Mouse (Mus musculus): ENCODE measurements around the gene Hist2h4.
"Not testable (repeated sequence)": the region's sequence is repeated elsewhere in the genome, so short reads cannot be mapped to it uniquely, and the experiment has no call there.

Hist2h4 gene

GRCm38 (mm10) chr3:96247356-96248140 lies 15.6 kb downstream of the Hist2h4 start:
- peak in 1 of 2 experiments; percentile 25 for DNase-seq (ENCODE audit: low spot score in 2 of 2)

DNA sequence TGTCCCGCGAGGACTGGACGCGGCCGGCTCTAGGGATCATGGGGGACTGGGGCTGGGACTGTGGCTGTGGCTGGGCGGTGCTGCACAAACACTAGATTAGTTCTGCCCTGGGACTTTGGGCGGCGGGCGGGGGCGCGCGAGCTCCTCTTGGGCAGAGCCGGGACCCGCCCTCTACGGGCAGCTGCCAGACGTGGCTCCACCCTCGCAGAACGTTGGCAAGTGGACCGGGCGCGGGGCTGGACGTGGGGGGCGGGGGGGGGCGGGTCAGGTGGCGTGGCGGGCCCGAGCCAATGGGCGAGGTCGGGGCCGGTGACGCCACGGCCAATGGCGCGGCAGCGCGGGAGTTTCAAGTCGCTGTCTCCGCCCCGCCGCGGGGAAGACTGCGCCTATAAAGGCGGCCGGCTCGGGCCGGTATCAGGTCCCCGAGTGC lies 16.7 kb downstream of the Hist2h4 start, which contains the start of gene Hist2h3c1:
Gene Hist2h3c1 (plus strand): TSS at position 259 of the 430 bp plus-strand sequence.
- DNase-seq (ENCODE audit: low spot score in 2 of 2), result not testable (repeated sequence)

DNA sequence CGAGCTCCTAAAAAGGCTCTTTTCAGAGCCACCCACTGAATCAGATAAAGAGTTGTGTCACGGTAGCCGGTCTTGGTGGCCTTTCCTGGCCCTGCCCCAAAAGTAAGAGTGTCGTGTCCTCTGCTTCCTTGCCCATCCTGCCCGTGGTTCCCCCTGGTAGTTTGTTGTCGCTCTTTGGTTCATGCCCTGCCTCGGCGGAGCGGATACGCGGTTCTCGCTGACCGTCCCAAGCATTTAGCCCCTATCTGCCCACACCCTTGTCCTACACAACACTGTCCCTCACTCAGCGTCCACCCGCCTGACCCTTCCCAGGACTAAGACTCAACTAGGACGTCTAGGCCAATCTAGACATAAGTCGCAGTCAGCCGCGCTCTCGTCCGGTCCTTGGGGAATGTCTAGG lies 17.1 kb downstream of the Hist2h4 start:
- peak in 1 of 2 experiments; percentile 51 for DNase-seq (ENCODE audit: low spot score in 2 of 2)

DNA sequence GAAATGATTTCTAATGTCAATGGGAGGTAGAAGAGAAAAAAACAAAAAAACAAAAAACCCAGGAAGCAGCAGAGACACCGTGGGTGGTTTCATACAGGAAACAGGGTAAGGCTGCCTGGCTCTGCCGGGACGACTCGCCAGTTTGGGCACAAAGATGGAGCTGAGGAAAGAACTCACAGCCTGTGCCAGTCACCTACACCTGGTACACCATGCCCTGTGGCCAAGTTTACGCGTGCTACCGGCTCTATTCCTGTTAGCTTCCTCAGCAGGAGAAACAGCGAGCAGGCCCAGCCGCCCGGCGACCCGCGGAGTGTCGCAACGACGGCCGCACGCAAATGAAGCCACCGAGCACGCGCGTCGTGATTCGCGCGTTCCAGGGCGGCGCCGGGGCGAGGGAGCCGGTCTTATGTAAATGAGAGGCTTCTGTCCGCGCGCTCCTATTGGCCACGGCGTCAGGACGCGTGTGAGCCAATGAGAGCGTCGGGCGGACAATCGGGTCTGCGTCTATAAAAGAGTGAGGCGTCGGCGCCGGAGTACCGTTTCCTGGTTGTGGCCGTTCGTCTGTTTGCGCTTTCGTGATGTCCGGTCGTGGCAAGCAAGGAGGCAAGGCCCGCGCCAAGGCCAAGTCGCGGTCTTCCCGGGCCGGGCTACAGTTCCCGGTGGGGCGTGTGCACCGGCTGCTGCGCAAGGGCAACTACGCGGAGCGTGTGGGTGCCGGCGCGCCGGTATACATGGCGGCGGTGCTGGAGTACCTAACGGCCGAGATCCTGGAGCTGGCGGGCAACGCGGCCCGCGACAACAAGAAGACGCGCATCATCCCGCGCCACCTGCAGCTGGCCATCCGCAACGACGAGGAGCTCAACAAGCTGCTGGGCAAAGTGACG lies 17.9 kb downstream of the Hist2h4 start, which contains the start of gene Hist2h2aa1:
Gene Hist2h2aa1 (plus strand): TSS at position 495 of the 884 bp plus-strand sequence.
- DNase-seq (ENCODE audit: low spot score in 2 of 2), result peak; percentile 86 to 93

GRCm38 (mm10) chr3:96243921-96244572 lies 19.1 kb downstream of the Hist2h4 start:
- DNase-seq (ENCODE audit: low spot score in 2 of 2), result peak in 1 of 2 experiments; percentile 30

- no peak for DNase-seq (ENCODE audit: low spot score in 2 of 2)
Observed at GRCm38 (mm10) chr3:96240799-96241197, 22.3 kb downstream of the Hist2h4 start.

- DNase-seq (ENCODE audit: low spot score in 2 of 2), result peak; percentile 96 to 100
Observed at GRCm38 (mm10) chr3:96239949-96240798, 22.9 kb downstream of the Hist2h4 start, which contains the start of gene Hist2h2aa2. Gene Hist2h2aa2, minus strand, starts transcription at chr3:96240276.

DNA sequence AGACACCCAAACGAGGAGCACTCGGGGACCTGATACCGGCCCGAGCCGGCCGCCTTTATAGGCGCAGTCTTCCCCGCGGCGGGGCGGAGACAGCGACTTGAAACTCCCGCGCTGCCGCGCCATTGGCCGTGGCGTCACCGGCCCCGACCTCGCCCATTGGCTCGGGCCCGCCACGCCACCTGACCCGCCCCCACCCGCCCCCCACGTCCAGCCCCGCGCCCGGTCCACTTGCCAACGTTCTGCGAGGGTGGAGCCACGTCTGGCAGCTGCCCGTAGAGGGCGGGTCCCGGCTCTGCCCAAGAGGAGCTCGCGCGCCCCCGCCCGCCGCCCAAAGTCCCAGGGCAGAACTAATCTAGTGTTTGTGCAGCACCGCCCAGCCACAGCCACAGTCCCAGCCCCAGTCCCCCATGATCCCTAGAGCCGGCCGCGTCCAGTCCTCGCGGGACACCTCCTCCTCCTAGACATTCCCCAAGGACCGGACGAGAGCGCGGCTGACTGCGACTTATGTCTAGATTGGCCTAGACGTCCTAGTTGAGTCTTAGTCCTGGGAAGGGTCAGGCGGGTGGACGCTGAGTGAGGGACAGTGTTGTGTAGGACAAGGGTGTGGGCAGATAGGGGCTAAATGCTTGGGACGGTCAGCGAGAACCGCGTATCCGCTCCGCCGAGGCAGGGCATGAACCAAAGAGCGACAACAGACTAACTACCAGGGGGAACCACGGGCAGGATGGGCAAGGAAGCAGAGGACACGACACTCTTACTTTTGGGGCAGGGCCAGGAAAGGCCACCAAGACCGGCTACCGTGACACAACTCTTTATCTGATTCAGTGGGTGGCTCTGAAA lies 23.9 kb downstream of the Hist2h4 start, which contains the start of gene Hist2h3c2:
Gene Hist2h3c2 (minus strand): TSS at position 174 of the 840 bp plus-strand sequence.
- DNase-seq (ENCODE audit: low spot score in 2 of 2), result peak; percentile 76 to 80

- peak; percentile 46 to 49 for DNase-seq (ENCODE audit: low spot score in 2 of 2)
Observed at GRCm38 (mm10) chr3:96237904-96238511, 25.1 kb downstream of the Hist2h4 start.

GRCm38 (mm10) chr3:96237335-96237903 lies 25.7 kb downstream of the Hist2h4 start:
- DNase-seq (ENCODE audit: low spot score in 2 of 2), result peak in 1 of 2 experiments; percentile 53

GRCm38 (mm10) chr3:96236834-96237334 lies 26.2 kb downstream of the Hist2h4 start:
- DNase-seq (ENCODE audit: low spot score in 2 of 2), result peak in 1 of 2 experiments; percentile 45

DNA sequence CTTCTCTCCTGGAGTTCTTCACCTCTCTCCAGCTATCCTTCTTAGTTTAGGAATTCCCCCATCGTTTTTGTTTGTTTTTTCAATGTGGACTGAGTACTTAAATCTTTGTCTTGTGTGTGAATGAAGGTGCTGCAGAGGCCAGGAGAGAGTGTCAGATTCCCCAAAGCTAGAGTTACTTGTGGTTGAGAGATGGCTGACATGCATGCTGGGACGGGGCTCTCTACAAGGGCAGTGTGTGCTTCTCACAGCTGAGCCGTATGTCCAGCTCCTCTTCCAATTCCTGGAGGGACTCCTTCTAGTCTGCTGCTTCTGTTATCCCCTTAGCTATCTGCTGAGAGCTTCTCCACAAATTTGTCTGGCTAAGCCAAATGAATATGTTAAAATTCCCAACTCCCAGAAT lies 27.3 kb downstream of the Hist2h4 start:
- DNase-seq (ENCODE audit: low spot score in 2 of 2), result no peak

DNA sequence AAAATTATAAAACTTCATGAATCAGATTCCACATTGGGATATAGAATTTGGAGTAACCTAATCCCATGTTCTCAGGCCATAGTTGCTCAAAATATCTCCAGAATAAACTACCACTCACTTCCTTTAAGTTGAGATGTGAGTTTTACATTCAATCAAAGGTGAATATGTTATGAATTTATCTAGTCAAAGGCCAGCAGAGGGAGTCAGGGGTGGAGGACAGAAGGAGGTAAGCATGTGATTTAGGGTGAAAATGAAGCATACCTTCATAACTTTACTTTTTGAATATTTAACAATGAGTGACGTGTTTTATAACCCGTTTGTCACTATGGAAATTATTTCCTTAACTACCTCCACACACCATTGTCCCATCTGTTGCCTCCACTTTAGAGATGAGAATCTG lies 28.2 kb downstream of the Hist2h4 start:
- DNase-seq (ENCODE audit: low spot score in 2 of 2), result no peak

- DNase-seq (ENCODE audit: low spot score in 2 of 2), result no peak
Observed at GRCm38 (mm10) chr3:96231758-96232120, 31.4 kb downstream of the Hist2h4 start.

DNA sequence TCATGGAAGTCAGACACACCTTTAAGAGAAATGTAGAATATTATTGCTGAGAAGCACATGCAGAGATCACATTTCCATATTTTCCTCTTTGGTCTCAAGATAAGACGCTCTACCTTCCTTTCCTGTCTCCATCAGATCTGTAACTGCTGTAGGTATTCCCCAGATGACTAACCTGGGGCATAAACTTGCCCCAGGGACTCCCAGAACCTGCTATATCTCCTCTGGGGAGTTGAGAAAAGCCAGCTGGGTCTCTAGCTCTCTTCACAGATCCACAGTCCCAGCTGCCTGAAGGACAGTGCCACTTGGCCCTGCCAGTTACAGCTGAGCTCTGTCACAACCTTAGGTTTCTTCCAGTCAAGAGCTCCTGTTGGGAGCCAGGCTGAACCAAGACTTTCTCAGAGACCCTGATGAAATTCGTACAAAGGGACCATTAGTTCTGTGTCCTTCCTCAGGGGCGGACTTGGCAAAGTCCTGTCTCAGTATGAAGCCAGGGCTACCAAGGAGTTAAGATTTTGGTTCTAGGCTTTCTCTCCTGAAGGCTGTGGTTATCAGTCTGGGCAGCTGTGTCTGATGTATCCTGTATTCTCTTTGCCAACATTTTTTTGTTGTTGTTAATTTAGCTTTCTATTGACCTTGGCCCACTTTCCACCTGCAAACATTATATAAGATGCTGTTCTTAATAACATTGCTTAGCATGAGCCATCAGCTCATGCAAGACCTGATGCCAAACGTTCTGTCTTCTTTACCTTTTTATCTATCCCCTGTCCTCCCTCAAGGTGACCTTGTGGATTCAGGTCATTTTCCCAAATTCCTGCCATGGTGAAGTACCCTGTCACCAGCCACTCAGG lies 32.0 kb downstream of the Hist2h4 start:
- DNase-seq (ENCODE audit: low spot score in 2 of 2), result no peak

DNA sequence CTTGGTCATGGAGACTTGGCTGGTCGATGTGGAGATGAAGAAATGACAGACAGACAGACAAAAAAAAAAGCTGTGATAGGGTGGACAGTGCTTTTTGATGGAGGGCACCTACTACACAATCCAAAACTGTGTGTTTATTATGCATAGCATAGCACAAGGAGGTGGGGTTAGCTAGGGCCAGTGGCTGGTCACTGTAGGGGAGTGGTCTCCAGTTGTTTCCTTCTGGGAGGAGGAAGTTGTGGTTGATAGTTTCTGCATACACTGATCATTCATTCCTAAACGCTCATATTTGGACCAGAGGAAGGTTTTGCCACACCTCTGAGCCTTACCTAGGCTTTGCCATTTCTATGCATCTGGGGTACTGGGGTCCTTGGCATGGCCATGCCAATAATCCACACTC lies 32.7 kb downstream of the Hist2h4 start:
- DNase-seq (ENCODE audit: low spot score in 2 of 2), result no peak

GRCm38 (mm10) chr3:96228828-96229227 lies 34.3 kb downstream of the Hist2h4 start:
- DNase-seq (ENCODE audit: low spot score in 2 of 2), result no peak
